Mouse (Mus musculus) heart, adult 11 months (tissue): Measurements from ENCODE around the gene Thnsl1.

ENCODE experiments used
- DNase-seq: peaks from one replicate; pipeline ENCODE4 v3.0.0; 2022

The Thnsl1 gene

DNA sequence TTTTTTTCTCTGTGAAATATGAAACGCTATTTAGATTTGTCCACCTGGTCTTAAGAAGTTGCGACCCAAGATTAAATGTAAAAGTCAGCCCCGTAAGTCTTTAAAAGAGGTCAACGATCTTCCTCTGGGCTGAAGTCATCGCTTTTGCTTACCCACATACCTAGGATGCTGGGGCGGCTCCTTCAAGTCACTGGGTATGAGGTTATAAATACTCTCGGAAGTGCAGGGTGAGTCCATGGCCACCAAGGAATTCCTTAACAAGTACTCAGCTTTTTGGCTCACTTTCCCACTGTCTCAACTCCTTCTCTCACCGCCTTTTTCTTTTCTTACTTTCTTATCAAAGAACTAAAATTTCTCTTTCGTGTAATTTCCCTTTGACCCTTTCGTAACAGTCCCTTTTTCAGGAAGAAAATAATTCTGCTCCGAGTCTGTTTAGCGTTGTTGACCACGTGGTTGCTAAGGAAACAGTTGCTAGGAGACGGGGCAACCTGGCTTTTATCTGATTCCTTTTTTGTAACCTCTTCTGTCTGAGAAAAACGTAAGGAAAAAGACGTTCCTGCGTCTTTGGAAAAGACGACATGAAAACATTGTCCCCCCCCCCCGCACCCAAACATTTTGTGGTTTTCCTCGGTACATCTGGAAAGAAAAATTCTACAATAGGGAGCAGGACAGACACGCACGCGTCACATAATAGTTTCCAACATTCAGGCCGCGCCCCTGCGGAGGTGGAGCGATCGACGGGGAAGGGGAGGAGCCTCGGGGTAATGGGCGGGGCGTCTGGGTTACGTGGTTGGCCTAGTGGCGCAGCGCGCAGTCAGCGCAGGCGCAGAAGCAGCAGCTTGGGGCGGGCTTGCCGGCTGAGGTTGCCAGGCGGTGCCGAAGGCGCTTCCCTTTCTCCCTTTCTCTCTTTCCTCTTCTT, at the start of gene Thnsl1, which contains the start of gene Enkur:
Gene Thnsl1 (plus strand): TSS at position 813 of the 919 bp plus-strand sequence.
Gene Enkur (minus strand): TSS at position 454 of the 919 bp plus-strand sequence.
- DNase-seq: peak; percentile 100

DNA sequence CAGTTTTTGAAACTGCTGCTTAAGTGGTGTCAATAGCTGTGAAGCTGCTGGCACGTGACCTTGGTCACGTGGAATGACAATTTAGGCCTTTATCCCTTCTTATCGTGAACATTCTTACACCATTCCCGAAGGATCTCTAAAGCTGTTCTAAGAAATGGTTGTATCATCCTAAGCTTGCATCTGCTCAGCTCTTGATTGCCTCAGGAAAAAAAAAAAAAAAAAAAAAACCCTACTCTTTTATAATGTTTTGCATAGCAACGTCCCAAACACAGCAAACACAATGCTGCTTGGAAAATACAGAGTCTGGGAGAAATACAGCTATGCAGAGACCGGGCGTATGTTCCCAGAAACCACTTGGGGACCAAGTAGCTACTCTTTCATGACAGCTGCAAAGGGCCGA, 41.2 kb upstream of the Thnsl1 start:
- peak; percentile 97 for DNase-seq

DNA sequence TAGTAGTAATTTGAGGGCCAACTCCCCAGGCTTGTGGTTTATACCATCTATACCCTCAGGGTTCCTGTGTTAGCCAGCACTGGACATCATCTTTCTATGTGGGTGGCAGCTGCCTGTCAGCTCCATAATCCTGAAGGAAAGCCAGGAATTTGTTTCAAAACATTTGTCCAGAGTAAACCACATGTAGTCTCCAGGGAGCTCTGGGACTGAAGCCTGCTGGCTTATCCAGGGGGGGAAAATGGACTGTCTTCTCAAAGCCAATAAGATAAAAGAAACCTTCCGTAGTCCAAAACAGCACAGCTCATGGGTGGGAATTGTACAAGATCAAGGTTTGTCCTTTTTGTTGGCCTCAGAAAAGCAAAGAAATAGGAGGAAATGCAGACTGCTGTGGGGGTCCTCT, 37.6 kb upstream of the Thnsl1 start:
- DNase-seq: peak; percentile 98

DNA sequence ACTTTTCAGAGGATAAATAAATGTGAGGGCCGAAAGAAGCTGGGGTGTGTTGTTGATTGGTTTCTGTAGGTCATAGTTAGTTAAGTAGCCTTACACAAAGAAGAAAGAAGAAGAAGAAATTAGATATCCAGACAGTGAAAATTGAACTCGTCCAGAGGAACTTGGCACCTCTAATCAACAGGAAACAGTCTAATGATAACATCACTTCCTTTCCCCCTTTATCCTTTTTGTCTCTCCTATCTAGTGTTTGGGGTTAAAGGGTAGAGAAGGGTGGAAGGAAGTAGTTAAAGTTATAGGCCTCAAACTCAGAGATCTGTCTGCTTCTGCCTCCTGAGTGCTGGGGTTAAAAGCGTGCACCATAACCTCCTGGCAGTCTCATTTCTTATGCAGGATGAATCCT, 32.7 kb upstream of the Thnsl1 start:
- DNase-seq: no peak

DNA sequence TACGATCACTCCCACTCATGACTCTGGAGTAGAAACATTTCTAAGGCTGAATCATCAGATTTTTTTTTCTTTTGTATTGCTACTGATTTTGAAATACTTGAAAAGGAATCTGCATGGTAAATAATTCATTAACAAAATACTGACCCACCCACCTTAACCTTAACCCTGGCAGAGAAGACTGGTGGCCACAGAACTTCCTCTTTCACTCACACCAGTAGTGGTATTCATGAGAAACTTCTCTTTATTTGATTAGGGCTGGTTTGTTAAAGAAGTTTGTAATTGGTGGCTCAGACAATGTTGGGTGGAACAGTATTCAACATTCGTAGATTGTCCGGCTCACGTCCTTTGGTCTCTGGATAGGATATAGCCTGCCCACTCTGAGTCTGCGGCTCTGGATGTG, 26.4 kb upstream of the Thnsl1 start:
- no peak for DNase-seq

DNA sequence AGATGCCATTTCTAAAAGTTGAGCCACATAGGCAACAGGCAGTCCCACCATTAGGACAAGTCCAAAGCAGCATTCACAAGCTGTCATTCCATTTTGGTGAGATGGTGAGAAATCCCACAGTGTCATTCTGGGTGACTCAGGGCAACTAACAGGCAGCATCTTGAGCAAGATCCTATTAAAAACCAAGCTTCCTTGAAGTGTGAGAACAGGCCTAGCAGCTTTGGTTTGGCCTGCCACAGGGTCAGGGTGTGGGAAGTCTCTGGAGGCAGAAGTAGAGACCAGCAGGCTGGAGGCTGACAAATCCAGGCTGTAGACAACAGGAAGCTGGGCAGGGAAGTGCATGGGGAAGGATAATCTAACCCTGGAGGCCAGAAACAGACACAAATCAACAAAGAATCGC, 22.7 kb upstream of the Thnsl1 start:
- DNase-seq: peak; percentile 98

DNA sequence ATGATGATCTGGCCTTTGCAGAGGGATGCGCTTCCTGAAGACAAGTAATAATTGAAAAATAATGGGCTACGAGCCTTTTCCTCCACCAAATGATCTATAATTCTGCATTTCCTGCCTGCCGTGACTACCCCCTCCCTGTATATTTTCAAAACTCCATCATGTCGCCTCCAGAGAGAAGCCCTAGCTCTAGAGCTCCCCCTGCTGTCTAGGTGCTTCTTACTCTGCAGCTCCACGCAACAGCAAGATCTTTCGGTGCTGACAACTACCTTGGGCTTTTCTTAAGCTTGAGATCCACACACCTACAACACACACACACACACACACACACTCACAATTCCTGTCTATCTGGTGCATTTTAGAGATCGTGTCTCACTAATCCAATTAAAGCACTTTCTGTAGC, 17.9 kb upstream of the Thnsl1 start:
- DNase-seq: no peak

DNA sequence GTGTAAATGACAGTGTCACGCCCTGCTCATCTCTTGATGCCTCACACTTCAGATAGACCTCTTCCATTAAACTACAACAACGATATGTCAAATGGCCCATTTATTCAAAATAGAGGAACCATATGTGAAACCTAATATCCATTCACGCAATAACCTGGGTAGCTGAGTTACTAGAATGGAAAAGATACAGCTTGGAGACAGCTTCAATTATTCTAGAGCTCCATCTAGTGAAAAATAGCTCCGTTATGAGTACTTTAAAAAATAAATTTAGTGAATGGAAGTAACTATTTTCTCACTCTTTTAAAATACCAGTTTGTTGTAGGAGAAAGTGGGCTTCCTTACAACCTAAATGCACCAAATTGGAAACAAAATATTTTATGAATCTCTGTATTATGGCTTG, 16.9 kb upstream of the Thnsl1 start:
- DNase-seq: no peak

DNA sequence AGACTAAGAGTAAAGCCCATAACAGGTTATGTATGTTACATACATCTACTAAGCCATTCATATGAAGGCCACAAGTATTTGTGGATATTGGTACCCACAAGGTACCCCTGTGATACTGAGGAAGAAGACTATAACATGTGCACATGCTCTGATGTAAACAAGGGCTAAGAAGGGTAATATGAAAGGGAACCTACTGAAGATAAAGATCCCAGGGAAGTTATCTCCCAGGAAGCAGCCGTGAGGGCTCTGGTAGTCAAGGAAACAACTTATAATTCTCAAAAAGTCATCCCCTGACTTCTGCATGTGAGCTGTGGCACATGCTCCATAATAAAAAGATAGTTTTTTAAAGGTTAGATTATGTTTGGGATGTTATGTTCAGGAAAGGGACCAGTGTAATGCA, 14.3 kb upstream of the Thnsl1 start:
- no peak for DNase-seq

DNA sequence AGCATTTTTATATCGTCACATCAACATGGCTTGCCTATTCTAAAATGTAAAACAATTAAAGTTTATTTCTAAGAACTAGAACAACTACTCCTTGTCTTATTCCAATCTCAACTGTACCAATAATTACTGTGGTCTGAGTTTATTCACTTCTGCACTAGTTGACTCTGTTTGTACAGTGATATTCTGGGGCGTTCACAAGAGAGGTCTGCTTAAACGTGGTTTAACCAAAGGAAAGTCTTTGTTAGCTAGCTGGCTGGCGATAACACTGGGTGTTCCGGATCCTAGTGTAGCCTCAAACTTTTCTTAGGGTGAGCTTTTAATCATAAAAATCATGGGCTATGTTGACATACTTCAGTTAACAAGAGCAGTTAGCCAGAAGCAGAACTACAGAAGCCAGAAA, 10.3 kb upstream of the Thnsl1 start:
- peak; percentile 4 for DNase-seq

DNA sequence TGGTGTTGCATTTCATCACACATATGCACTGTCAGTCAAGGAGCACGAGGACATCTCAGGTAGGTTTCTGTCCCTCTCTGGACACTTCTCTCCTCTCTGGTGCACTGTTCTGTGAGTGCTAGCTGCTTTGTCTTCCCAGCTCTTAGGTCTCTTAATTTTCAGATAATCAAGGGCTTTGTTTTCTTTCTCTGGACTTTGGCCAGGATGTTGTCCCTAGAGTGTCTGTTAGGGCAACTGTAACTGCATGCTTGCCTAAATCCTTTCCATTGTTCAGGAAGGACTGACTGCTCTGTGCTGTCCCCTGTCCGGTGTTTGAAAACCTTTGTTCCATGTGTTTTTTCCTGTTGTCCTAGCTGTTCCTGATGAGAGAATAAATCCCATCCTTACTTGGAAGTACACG, 6.5 kb upstream of the Thnsl1 start:
- no peak for DNase-seq

DNA sequence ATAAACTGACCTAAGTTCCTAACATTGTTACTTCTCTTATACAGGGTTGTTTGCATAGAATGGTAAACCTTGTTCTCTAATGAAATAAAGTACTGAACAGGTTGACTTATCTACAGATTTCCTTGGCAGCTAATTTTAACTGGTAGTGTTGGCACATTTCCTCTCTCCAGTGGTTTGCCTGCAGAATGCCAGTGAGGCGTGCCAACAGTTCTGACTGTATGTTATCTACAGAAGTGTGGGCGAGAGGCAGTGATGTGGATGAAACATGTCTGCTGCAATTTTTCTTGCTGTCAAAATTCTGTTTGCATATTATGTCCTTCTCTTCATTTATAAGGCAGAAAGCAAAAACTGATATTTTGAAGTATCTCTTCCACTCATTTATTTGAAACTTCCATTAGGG, 2.8 kb upstream of the Thnsl1 start:
- peak; percentile 84 for DNase-seq

DNA sequence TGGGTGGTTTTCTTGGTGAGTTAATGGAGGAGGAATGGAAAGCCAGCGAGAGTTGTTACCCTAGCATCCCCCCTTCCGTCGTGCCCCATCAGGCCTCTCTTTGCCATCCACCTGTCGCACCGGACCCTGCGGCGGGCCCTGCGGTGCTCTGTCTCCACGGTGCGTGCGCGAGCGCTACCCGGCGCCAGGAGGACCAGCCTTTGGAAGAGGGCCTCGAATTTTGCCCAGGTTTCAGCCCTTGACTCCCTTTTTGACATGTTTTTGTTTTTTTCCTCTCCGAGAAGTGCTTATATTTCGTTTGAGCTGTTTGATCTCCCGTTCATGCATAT, 271 bp downstream of the Thnsl1 start:
- DNase-seq: no peak

DNA sequence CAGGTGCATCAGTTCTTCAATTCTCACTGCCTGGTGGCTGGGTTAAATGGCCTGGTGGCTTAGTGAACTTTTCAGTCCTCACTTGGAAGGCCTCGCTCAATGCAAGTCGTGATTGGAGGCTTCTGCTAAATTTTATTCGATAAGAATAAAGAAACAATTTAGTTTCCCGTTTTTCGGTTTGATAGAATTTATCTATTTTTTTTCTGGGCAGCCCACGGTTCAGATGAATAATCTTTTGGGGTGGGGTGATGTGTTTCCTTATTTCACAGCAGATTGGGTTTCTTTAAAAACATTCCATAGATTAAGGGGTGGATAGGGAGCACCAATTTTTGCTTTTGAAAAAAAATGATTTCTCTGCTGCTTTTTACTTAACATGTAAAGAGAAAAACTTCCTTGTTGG, 754 bp downstream of the Thnsl1 start:
- no peak for DNase-seq

DNA sequence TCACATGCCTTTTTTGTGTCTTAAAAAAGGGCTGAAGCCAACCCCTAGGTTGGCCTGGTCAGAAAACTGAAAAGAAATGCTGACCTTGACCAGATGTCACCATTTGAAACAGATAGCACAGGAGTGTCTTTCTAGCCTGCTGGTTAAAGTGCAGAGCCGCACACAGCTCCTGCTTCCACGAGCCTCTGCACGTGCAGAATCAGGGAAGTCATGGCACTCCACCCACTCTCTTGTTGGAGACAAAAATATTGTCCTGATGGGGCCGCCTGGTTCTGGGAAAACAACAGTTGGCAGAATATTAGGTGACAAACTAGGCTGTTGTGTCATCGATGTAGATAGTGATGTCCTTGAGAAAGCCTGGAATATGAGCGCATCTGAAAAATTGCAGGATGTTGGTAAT, 5.8 kb downstream of the Thnsl1 start:
- DNase-seq: peak; percentile 43

DNA sequence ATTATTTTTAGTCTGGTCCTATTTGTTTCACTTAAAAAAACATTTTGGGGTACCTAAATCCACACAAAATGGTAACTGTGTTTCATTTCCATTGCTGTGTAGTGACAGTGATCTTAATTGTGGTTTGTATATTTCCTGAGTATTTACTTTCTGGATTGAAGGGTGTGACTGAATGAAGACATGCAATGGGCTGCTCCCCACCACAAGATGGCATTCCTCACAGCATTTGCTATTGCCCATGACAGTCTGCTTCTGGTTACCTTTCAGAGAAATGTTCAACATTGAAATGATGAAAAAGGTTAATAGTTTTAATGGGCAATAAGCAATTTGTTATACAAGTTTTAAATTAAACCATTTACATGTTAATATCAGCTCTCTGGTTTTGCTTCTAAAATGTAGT, 8.8 kb downstream of the Thnsl1 start:
- DNase-seq: peak; percentile 2

DNA sequence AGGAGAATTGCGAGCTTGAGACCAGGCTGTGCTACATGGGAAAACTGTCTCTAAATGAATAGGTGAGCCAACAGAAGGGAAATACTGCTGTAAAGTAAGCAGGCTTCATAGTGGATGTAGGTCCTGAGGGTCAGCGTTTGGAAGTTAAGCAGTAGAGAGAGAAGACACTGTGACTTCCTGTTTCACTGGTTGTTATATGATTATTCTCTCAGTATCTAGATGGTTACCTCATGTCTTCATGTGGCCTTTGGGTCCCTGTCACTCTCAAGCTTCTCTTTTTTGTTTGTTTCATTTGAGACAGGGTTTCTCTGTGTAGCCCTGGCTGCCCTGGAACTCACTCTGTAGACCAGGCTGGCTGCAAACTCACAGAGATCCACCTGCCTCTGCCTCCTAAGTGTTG, 9.8 kb downstream of the Thnsl1 start:
- no peak for DNase-seq

DNA sequence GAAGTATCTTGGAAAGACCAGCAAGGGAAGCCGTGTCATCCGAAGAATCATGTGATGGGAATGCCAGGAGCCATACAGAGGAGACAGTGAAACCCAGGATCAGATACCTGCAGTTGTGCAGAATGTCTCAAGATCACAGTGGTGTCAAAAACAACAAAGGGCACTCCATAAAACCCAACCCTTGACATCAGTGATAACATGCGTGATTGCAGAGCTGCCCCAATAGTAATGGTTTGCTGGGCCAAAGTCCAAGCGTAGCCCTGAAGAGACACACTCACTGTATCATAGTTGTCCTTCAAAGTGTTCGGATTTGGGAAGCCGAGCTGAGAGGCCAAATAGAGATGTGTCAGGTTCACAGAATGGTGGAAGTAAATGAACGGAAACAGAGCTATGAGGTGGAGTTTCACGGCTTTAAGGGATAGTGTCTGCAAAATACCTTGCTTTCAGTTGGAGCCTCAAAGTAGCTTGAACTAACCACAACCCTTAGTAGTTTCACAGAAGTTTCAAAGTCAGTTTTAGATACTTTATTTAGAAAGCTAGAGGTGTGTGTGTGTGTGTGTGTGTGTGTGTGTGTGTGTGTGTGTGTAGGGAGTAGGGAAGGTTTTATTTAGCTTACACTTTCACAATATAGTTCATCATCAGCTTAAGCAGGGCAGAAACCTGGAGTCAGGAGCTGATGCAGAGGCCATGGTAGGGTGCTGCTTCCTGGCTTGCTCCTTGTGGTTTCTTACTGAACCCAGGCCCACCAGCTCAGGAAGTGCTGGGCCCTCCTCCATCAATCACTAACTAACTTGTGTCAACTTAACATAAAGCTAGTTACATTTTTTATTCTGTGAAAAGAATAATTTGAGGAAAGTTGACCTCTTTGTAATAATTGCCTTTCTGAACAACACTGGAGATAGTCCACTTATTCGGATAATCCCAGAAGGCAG, 17.2 kb downstream of the Thnsl1 start:
- DNase-seq: peak; percentile 62

DNA sequence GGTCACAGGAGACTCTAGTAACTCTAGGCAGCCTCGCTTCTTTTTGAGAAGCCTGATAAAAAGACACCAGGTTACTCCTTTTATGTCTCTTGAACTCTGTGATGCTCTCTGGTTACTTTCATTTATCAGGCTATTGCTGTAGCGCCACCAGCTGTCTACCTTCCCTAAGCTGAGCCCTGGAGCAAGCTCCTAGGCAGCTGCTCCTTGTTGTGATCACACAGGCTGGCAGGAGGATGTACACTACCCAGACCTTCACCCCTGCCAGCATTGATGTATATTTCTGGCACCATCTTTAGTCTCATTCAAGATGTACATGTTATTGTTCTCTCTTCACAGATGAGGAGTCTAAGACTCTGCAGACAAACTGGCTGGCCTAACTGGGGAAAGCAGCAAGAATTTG, 24.8 kb downstream of the Thnsl1 start:
- DNase-seq: peak; percentile 49

DNA sequence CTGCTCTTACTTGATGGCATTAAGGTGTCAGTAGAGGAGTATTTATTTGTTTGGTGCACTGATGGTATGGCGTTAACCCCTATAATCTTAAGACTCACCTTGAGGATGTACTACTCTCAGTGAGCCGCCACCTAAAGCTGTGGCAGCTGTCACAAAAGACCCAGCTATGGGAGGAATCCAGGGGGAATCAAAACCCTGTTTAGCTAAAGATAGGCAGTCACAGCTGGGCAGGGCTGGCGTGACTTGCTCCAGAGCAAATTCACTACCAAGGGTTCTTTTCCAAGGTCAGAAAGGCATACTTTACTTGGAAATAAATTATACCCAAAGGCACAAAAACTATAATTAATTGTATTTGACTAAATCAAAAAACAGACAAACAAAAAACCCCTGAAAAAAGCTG, 25.6 kb downstream of the Thnsl1 start:
- peak; percentile 34 for DNase-seq

DNA sequence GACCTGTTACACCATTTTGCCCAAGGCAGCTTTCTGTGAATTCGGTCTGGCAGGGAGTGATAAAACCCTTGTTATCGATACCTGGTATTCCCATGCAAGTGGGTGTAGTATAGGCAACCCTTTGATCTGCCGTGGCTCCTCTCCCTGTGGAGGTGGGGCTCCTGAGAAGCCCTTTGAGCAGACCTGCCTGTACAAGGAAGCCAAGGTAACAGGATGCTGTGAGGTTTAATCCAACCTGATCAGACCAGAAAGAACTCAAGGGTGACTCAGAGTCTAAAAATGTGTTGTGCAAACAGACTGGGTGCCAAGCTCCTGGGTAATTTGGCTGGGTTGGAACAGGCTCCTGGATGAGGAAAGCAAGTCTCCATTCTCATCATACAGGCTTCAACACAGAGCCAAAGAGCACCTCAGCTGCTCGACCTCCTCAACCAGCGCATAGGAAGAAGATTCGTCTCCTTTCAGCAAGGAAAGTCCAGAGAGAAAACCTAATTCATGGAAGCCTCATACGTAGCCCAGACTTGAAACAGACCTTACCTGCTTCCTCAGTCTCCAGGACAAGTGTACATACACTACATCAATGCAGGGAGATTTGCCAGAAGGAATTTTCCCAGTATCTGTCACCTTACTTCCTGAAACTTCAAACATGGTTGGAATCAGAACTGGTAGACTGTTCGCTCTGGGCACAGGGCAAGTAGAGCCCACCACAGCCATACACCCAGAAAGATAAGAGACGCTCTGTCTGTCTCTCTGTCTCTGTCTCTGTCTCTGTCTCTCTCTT, 29.5 kb downstream of the Thnsl1 start:
- DNase-seq: no peak

DNA sequence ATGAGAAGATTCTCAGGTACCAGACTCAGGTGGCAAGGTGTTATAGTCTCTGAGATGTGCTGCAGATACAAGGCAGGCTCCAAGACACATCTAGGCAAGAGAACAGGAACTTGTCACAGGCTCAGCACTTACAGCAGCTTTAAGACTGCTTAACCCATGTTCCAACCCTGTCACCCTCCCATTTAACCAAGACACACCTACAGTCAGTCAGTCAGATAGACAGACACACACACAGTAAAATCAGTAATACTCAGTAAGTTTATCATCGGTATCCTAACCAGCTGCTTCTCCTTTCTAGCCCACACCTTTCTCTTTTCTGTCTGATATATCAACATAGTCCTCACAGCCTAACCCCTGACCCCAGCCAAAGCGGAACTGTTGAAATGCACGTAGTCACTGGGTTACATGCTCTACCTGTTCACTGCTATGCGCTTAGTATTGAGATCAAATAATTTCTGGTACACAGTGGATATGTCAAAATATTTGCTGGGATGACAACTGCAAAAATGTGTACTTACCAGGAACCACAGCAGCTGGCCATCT, 30.4 kb downstream of the Thnsl1 start:
- DNase-seq: no peak

DNA sequence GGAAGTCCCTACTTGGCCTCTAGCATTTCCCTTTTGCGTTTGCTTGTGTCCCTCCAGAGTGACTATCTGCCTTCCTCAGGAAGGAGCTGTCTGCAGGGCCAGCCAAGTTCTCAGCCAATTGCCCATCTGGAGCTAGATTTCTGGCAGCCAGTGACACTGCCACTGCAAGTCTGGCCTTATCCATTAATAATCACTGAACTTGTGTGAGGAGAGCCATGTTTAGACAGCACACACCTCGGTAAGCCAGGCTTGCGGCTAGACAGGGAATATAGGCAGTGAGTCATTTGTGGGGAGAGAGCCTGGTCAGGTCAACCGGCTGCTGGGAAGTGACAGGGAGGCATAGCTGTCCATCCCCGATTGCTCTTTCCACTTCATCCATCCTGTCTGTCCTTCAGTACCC, 31.3 kb downstream of the Thnsl1 start:
- DNase-seq: peak; percentile 86
